Mouse (Mus musculus) embryonic facial prominence, embryonic 15.5 days (tissue): ENCODE measurements around the gene Snx18. TPM values are rescaled to one million over a fixed set of nuclear protein-coding genes. Genes with fewer than 3 reads are reported as not detected.
A peak's percentile ranks its signal among the peaks of the same experiment; 100 is the strongest.

Experiments used
- ATAC-seq: fragments of 200-750 bp; cut with Nextera tagmentation; 2 replicates; pipeline ENCODE4 v1.8.0; 2017; ENCODE audit warnings: low read depth, moderate TSS enrichment; ENCODE audit not compliant: insufficient number of reproducible peaks, low FRiP score, low TSS enrichment
- H3K27ac ChIP-seq: fragments of 300-500 bp; sonication (generic); replicated peaks from 2 replicates; pipeline ENCODE4 v1.5.1; 2015; ENCODE audit warnings: mild to moderate bottlenecking, inconsistent platforms
- H3K27me3 ChIP-seq: fragments of 300-500 bp; sonication (generic); 2 replicates; pipeline ENCODE4 v1.6.1; 2015; ENCODE audit warnings: inconsistent platforms
- H3K36me3 ChIP-seq: fragments of 300-500 bp; sonication (generic); 2 replicates; pipeline ENCODE4 v1.6.1; 2015; ENCODE audit warnings: mild to moderate bottlenecking, inconsistent platforms
- H3K4me1 ChIP-seq: fragments of 300-500 bp; sonication (generic); 2 replicates; pipeline ENCODE4 v1.6.1; 2015; ENCODE audit warnings: inconsistent platforms
- H3K4me2 ChIP-seq: fragments of 300-500 bp; sonication (generic); replicated peaks from 2 replicates; pipeline ENCODE4 v1.6.1; 2015; ENCODE audit warnings: mild to moderate bottlenecking, inconsistent platforms
- H3K4me3 ChIP-seq: fragments of 300-500 bp; sonication (generic); replicated peaks from 2 replicates; pipeline ENCODE4 v1.5.1; 2015; ENCODE audit warnings: mild to moderate bottlenecking, inconsistent platforms
- H3K9ac ChIP-seq: fragments of 300-500 bp; sonication (generic); 2 replicates; pipeline ENCODE4 v1.6.1; 2015; ENCODE audit warnings: inconsistent platforms
- H3K9me3 ChIP-seq: fragments of 300-500 bp; sonication (generic); replicated peaks from 2 replicates; pipeline ENCODE4 v1.6.1; 2016; ENCODE audit warnings: inconsistent platforms
- WGBS: fragments of 180-500 bp; shearing (Covaris S2); methylation state at CpG from one replicate; pipeline ENCODE4 v1.1.7; 2015; 5-methylcytosine and 5-hydroxymethylcytosine counted together
- polyA plus RNA-seq: library from polyadenylated mRNA; unstranded; fragments of >200 nt; fragmentation: Nextera tagmentation; extraction: Ambion mirVana; gene quantifications from 2 replicates; pipeline ENCODE4 v1.2.1, GENCODE M21; 2015

The Snx18 gene
- polyA plus RNA-seq, 1 experiment from 2014 or later: 25.0 TPM

- Histone ChIP-seq H3K9ac (peak overlapping the region; percentile 37), H3K27ac (peak overlapping the region; percentile 59), H3K9me3 (no peaks in the 10 kb centered on the region), H3K27me3 (no peaks in the 10 kb centered on the region), H3K4me1 (peaks cover 69% of the 10 kb centered on the region), H3K4me3 (peak overlapping the region; percentile 90), H3K4me2 (peak overlapping the region; percentile 80), H3K36me3 (no peaks in the 10 kb centered on the region)
- peak; percentile 32; the same call in 1 of the 2 replicates for ATAC-seq
- 7% methylated on average over 24 of the region's 24 CpGs for WGBS
These were observed 3.5 kb downstream of the Snx18 start for GRCm38 (mm10) chr13:113614635-113615545.

GRCm38 (mm10) chr13:113613882-113614281 lies 4.5 kb downstream of the Snx18 start:
- no peak for ATAC-seq
- no peak overlapping the region for H3K9ac ChIP-seq
- no peaks in the 10 kb centered on the region for H3K36me3 ChIP-seq
- H3K4me2 ChIP-seq: peak overlapping the region; percentile 80
- peaks cover 69% of the 10 kb centered on the region for H3K4me1 ChIP-seq
- no peaks in the 10 kb centered on the region for H3K9me3 ChIP-seq
- H3K27ac ChIP-seq: peak overlapping the region; percentile 18
- H3K4me3 ChIP-seq: peak overlapping the region; percentile 90
- no peaks in the 10 kb centered on the region for H3K27me3 ChIP-seq
- 39% methylated on average over 10 of the region's 10 CpGs for WGBS

- 11% methylated on average over 12 of the region's 12 CpGs for WGBS
These were observed 5.0 kb downstream of the Snx18 start for GRCm38 (mm10) chr13:113613341-113613740.

GRCm38 (mm10) chr13:113612141-113612950 lies 6.0 kb downstream of the Snx18 start:
- no peak for ATAC-seq
- Histone ChIP-seq H3K27me3 (no peaks in the 10 kb centered on the region), H3K9me3 (no peaks in the 10 kb centered on the region), H3K4me2 (peak overlapping the region; percentile 80), H3K4me1 (peaks cover 77% of the 10 kb centered on the region), H3K4me3 (peak overlapping the region; percentile 90), H3K27ac (no peak overlapping the region), H3K36me3 (no peaks in the 10 kb centered on the region), H3K9ac (no peak overlapping the region)
- 40% methylated on average over 24 of the region's 24 CpGs for WGBS

More at GRCm38 (mm10) chr13:113613341-113613740, 5.0 kb downstream of the Snx18 start:
- ATAC-seq: no peak
- H3K4me2 ChIP-seq: peak overlapping the region; percentile 80
- H3K27ac ChIP-seq: peak overlapping the region; percentile 18
- peak overlapping the region; percentile 90 for H3K4me3 ChIP-seq
- H3K9ac ChIP-seq: no peak overlapping the region
- no peaks in the 10 kb centered on the region for H3K9me3 ChIP-seq
- peaks cover 73% of the 10 kb centered on the region for H3K4me1 ChIP-seq
- no peaks in the 10 kb centered on the region for H3K27me3 ChIP-seq
- no peaks in the 10 kb centered on the region for H3K36me3 ChIP-seq

GRCm38 (mm10) chr13:113610732-113611500 lies 7.4 kb downstream of the Snx18 start:
- no peak overlapping the region for H3K4me3 ChIP-seq
- no peak overlapping the region for H3K27ac ChIP-seq
- no peak overlapping the region for H3K9ac ChIP-seq
- no peaks in the 10 kb centered on the region for H3K9me3 ChIP-seq
- H3K36me3 ChIP-seq: no peaks in the 10 kb centered on the region
- ATAC-seq: no peak
- H3K27me3 ChIP-seq: no peaks in the 10 kb centered on the region
- H3K4me2 ChIP-seq: no peak overlapping the region
- H3K4me1 ChIP-seq: peaks cover 71% of the 10 kb centered on the region
- 75% methylated on average over 13 of the region's 13 CpGs for WGBS

- H3K4me1 ChIP-seq: peaks cover 72% of the 10 kb centered on the region
- no peaks in the 10 kb centered on the region for H3K27me3 ChIP-seq
- 0 out of 2 replicates have a peak, but pooled peaks cover 2% of the 10 kb centered on the region for H3K36me3 ChIP-seq
- H3K4me2 ChIP-seq: no peak overlapping the region
- H3K9ac ChIP-seq: no peak overlapping the region
- WGBS: 85% methylated on average over 3 of the region's 3 CpGs
- no peaks in the 10 kb centered on the region for H3K9me3 ChIP-seq
- no peak overlapping the region for H3K27ac ChIP-seq
- no peak overlapping the region for H3K4me3 ChIP-seq
- no peak for ATAC-seq
These were observed 8.9 kb downstream of the Snx18 start for GRCm38 (mm10) chr13:113609429-113609828.

- Histone ChIP-seq H3K4me2 (no peak overlapping the region), H3K27ac (no peak overlapping the region), H3K4me3 (no peak overlapping the region), H3K36me3 (0 out of 2 replicates have a peak, but pooled peaks cover 3% of the 10 kb centered on the region), H3K4me1 (peaks cover 63% of the 10 kb centered on the region), H3K9ac (no peak overlapping the region), H3K9me3 (no peaks in the 10 kb centered on the region), H3K27me3 (no peaks in the 10 kb centered on the region)
- no peak for ATAC-seq
- 59% methylated on average over 4 of the region's 4 CpGs for WGBS
These were observed 10.5 kb downstream of the Snx18 start for GRCm38 (mm10) chr13:113607821-113608220.

GRCm38 (mm10) chr13:113607371-113607770 lies 11.0 kb downstream of the Snx18 start:
- WGBS: 90% methylated on average over 7 of the region's 7 CpGs
- Histone ChIP-seq H3K27me3 (no peaks in the 10 kb centered on the region), H3K27ac (no peak overlapping the region), H3K9ac (no peak overlapping the region), H3K4me3 (no peak overlapping the region), H3K4me2 (no peak overlapping the region), H3K4me1 (peaks cover 59% of the 10 kb centered on the region), H3K36me3 (0 out of 2 replicates have a peak, but pooled peaks cover 3% of the 10 kb centered on the region), H3K9me3 (no peaks in the 10 kb centered on the region)
- ATAC-seq: no peak

GRCm38 (mm10) chr13:113606741-113607358 lies 11.5 kb downstream of the Snx18 start:
- Histone ChIP-seq H3K9me3 (no peaks in the 10 kb centered on the region), H3K4me1 (peaks cover 53% of the 10 kb centered on the region), H3K4me3 (no peak overlapping the region), H3K27ac (no peak overlapping the region), H3K4me2 (no peak overlapping the region), H3K36me3 (0 out of 2 replicates have a peak, but pooled peaks cover 3% of the 10 kb centered on the region), H3K9ac (no peak overlapping the region), H3K27me3 (no peaks in the 10 kb centered on the region)
- no peak for ATAC-seq
- 75% methylated on average over 18 of the region's 18 CpGs for WGBS

- Histone ChIP-seq H3K36me3 (0 out of 2 replicates have a peak, but pooled peaks cover 3% of the 10 kb centered on the region), H3K27ac (no peak overlapping the region), H3K4me3 (no peak overlapping the region), H3K27me3 (no peaks in the 10 kb centered on the region), H3K4me1 (peaks cover 46% of the 10 kb centered on the region), H3K4me2 (no peak overlapping the region), H3K9ac (no peak overlapping the region), H3K9me3 (no peaks in the 10 kb centered on the region)
- ATAC-seq: no peak
- 86% methylated on average over 14 of the region's 14 CpGs for WGBS
These were observed 12.2 kb downstream of the Snx18 start for GRCm38 (mm10) chr13:113606131-113606530.
